Mouse (Mus musculus): ENCODE data around the gene Olfr418. TPM values are rescaled to one million over a fixed set of nuclear protein-coding genes. Genes with fewer than 3 reads are reported as not detected.

The Olfr418 gene
- polyA plus RNA-seq, 1 experiment, result not detected

GRCm38 (mm10) chr1:173315725-173316124 lies 49.9 kb downstream of the Olfr418 start:
- 94% methylated on average over 3 of the region's 3 CpGs for WGBS
- H3K27me3 ChIP-seq (ENCODE audit: control insufficient read depth, insufficient read depth, low read length), result no peaks in the 10 kb centered on the region
- H3K4me1 ChIP-seq (replicated peaks; ENCODE audit: control insufficient read depth, insufficient read depth, low read length), result no peaks in the 10 kb centered on the region
- no peak for DNase-seq
- no peaks in the 10 kb centered on the region for H3K36me3 ChIP-seq (ENCODE audit: control insufficient read depth, insufficient read depth, low read length)
- no peak overlapping the region for H3K27ac ChIP-seq (ENCODE audit: control insufficient read depth, insufficient read depth, low read length)
- no peak overlapping the region for H3K4me3 ChIP-seq (ENCODE audit: control insufficient read depth, insufficient read depth, low read length)
- TF ChIP-seq CTCF (IDR thresholded peaks at IDR 0.05; ENCODE audit: borderline replicate concordance, control insufficient read depth, extremely low read depth, insufficient read depth, low read length, poor library complexity), result no peak
- TF ChIP-seq POLR2A (IDR thresholded peaks at IDR 0.05; ENCODE audit: control insufficient read depth, extremely low read depth, insufficient read depth, low read length, poor library complexity), result no peak

- DNase-seq, result no peak
- Histone ChIP-seq H3K36me3 (ENCODE audit: control insufficient read depth, insufficient read depth, low read length) (no peaks in the 10 kb centered on the region), H3K27me3 (ENCODE audit: control insufficient read depth, insufficient read depth, low read length) (no peaks in the 10 kb centered on the region), H3K4me1 (replicated peaks; ENCODE audit: control insufficient read depth, insufficient read depth, low read length) (no peaks in the 10 kb centered on the region), H3K4me3 (ENCODE audit: control insufficient read depth, insufficient read depth, low read length) (no peak overlapping the region), H3K27ac (ENCODE audit: control insufficient read depth, insufficient read depth, low read length) (no peak overlapping the region)
- 89% methylated on average over 2 of the region's 2 CpGs for WGBS
- no peak for TF ChIP-seq CTCF (IDR thresholded peaks at IDR 0.05; ENCODE audit: borderline replicate concordance, control insufficient read depth, extremely low read depth, insufficient read depth, low read length, poor library complexity)
- TF ChIP-seq POLR2A (IDR thresholded peaks at IDR 0.05; ENCODE audit: control insufficient read depth, extremely low read depth, insufficient read depth, low read length, poor library complexity), result no peak
Measured at GRCm38 (mm10) chr1:173317925-173318477, 52.2 kb downstream of the Olfr418 start.

- TF ChIP-seq POLR2A (IDR thresholded peaks at IDR 0.05; ENCODE audit: control insufficient read depth, extremely low read depth, insufficient read depth, low read length, poor library complexity), result no peak
- TF ChIP-seq CTCF (IDR thresholded peaks at IDR 0.05; ENCODE audit: borderline replicate concordance, control insufficient read depth, extremely low read depth, insufficient read depth, low read length, poor library complexity), result no peak
- Histone ChIP-seq H3K36me3 (ENCODE audit: control insufficient read depth, insufficient read depth, low read length) (no peaks in the 10 kb centered on the region), H3K4me3 (ENCODE audit: control insufficient read depth, insufficient read depth, low read length) (no peak overlapping the region), H3K27me3 (ENCODE audit: control insufficient read depth, insufficient read depth, low read length) (no peaks in the 10 kb centered on the region), H3K4me1 (replicated peaks; ENCODE audit: control insufficient read depth, insufficient read depth, low read length) (no peaks in the 10 kb centered on the region), H3K27ac (ENCODE audit: control insufficient read depth, insufficient read depth, low read length) (no peak overlapping the region)
- no peak for DNase-seq
- 90% methylated on average over 8 of the region's 8 CpGs for WGBS
Measured at GRCm38 (mm10) chr1:173321593-173322248, 55.9 kb downstream of the Olfr418 start.

- Histone ChIP-seq H3K4me3 (ENCODE audit: control insufficient read depth, insufficient read depth, low read length) (no peak overlapping the region), H3K27me3 (ENCODE audit: control insufficient read depth, insufficient read depth, low read length) (no peaks in the 10 kb centered on the region), H3K4me1 (replicated peaks; ENCODE audit: control insufficient read depth, insufficient read depth, low read length) (no peaks in the 10 kb centered on the region), H3K27ac (ENCODE audit: control insufficient read depth, insufficient read depth, low read length) (no peak overlapping the region), H3K36me3 (ENCODE audit: control insufficient read depth, insufficient read depth, low read length) (no peaks in the 10 kb centered on the region)
- TF ChIP-seq POLR2A (IDR thresholded peaks at IDR 0.05; ENCODE audit: control insufficient read depth, extremely low read depth, insufficient read depth, low read length, poor library complexity) (no peak), CTCF (IDR thresholded peaks at IDR 0.05; ENCODE audit: borderline replicate concordance, control insufficient read depth, extremely low read depth, insufficient read depth, low read length, poor library complexity) (no peak)
- 70% methylated on average over 6 of the region's 6 CpGs for WGBS
- DNase-seq, result no peak
Measured at GRCm38 (mm10) chr1:173322249-173322627, 56.4 kb downstream of the Olfr418 start.

Other genes starting within 250 kb of the Olfr418 start
- gene Olfr1408, start 128.6 kb upstream of the Olfr418 start, polyA plus RNA-seq (2012; rRNA removed), result not detected in 2 replicates
- gene Olfr1406, start 75.4 kb upstream of the Olfr418 start, polyA plus RNA-seq (2012; rRNA removed), result not detected in 2 replicates
- gene Olfr218, start 68.2 kb upstream of the Olfr418 start, polyA plus RNA-seq (2012; rRNA removed), result not detected in 2 replicates
- not detected in 2 replicates for gene Olfr1404, start 53.6 kb upstream of the Olfr418 start, polyA plus RNA-seq (2012; rRNA removed)
- gene Fcer1a, start 38.8 kb upstream of the Olfr418 start, polyA plus RNA-seq (2012; rRNA removed), result 0.13 TPM in 1 of 2 replicates, not detected in the other
- not detected in 2 replicates for gene Mptx2, start 11.8 kb downstream of the Olfr418 start, polyA plus RNA-seq (2012; rRNA removed)
- gene Ackr1, start 67.7 kb downstream of the Olfr418 start, polyA plus RNA-seq (2012; rRNA removed), result 6.6 and 8.7 TPM in 2 replicates
- gene Aim2, start 84.9 kb downstream of the Olfr418 start, polyA plus RNA-seq (2012; rRNA removed), result 6.5 and 7.4 TPM in 2 replicates
- gene Cadm3, start 101.7 kb downstream of the Olfr418 start, polyA plus RNA-seq (2012; rRNA removed), result 5.9 and 6.8 TPM in 2 replicates
- gene Ifi206, start 225.0 kb downstream of the Olfr418 start, polyA plus RNA-seq (2012; rRNA removed), result 27.2 and 32.0 TPM in 2 replicates